Mouse (Mus musculus) CH12.LX (cell line): ENCODE results near the gene Gm49384.

Experiments used
- CTCF ChIP-seq, 2 experiments: IDR thresholded peaks in 1 of 2; conservative IDR thresholded peaks in 1 of 2; 2 replicates each; pipeline ENCODE4 v1.5.1; 2011 to 2012; ENCODE audit warnings: low read depth in 2 of 2, low read length in 2 of 2, improper control_type of control experiment in 1 of 2, inconsistent platforms in 1 of 2, mild to moderate bottlenecking in 1 of 2, moderate library complexity in 1 of 2
- EP300 ChIP-seq: IDR thresholded peaks from 2 replicates; pipeline ENCODE4 v1.6.1; 2011; ENCODE audit warnings: low read length, improper control_type of control experiment
- IRF4 ChIP-seq: IDR thresholded peaks from 2 replicates; pipeline ENCODE4 v1.6.1; 2014; ENCODE audit warnings: low read depth, mild to moderate bottlenecking, inconsistent platforms, low read length, improper control_type of control experiment
- MAFK ChIP-seq: IDR thresholded peaks from 2 replicates; pipeline ENCODE4 v1.6.1; 2011; ENCODE audit warnings: low read length, improper control_type of control experiment; ENCODE audit not compliant: insufficient replicate concordance
- MAX ChIP-seq: IDR thresholded peaks from 2 replicates; pipeline ENCODE4 v1.6.1; 2011; ENCODE audit warnings: low read length, improper control_type of control experiment
- MAZ ChIP-seq: IDR thresholded peaks from 2 replicates; pipeline ENCODE4 v1.6.1; 2012; ENCODE audit warnings: low read depth, mild to moderate bottlenecking, inconsistent platforms, low read length, improper control_type of control experiment, moderate library complexity
- MEF2A ChIP-seq: IDR thresholded peaks from 2 replicates; pipeline ENCODE4 v1.6.1; 2014; ENCODE audit warnings: low read depth, mild to moderate bottlenecking, inconsistent platforms, low read length, improper control_type of control experiment, borderline replicate concordance
- PAX5 ChIP-seq: IDR thresholded peaks from 2 replicates; pipeline ENCODE4 v1.6.1; 2012; ENCODE audit warnings: low read length, inconsistent platforms, mixed read lengths
- POLR2A ChIP-seq: IDR thresholded peaks from 2 replicates; pipeline ENCODE4 v1.6.1; 2011; ENCODE audit warnings: low read depth, mild to moderate bottlenecking, improper control_type of control experiment, low read length
- RCOR1 ChIP-seq: conservative IDR thresholded peaks from 2 replicates; pipeline ENCODE4 v1.6.1; 2012; ENCODE audit warnings: low read depth, mild to moderate bottlenecking, inconsistent platforms, low read length, improper control_type of control experiment

- no peak for TF ChIP-seq MEF2A
- peak in 1 of 2 experiments; percentile 54; a peak in 2 of 4 replicates for TF ChIP-seq CTCF (conservative IDR thresholded peaks at IDR 0.05 in 1 of 2, IDR thresholded peaks at IDR 0.05 in 1 of 2; ENCODE audit: low read depth in 2 of 2, low read length in 2 of 2)
- TF ChIP-seq RCOR1: no peak
- TF ChIP-seq IRF4: no peak
- TF ChIP-seq MAFK: no peak
- no peak for TF ChIP-seq MAZ
- TF ChIP-seq POLR2A: no peak
- TF ChIP-seq PAX5: no peak
- TF ChIP-seq EP300: no peak
- TF ChIP-seq MAX: no peak
Measured at GRCm38 (mm10) chr12:69190522-69190921, 13.5 kb downstream of the Gm49384 start.
